Mouse (Mus musculus): ENCODE measurements around the gene Bnipl. TPM values are rescaled to one million over a fixed set of nuclear protein-coding genes. Genes with fewer than 3 reads are reported as not detected.

Bnipl gene
- polyA plus RNA-seq, 1 experiment: 0.53 TPM

GRCm38 (mm10) chr3:95277149-95277551, 26.2 kb upstream of the Bnipl start:
- TF ChIP-seq POLR2A (IDR thresholded peaks at IDR 0.05; ENCODE audit: borderline replicate concordance, extremely low read depth, insufficient read depth, insufficient read length, poor library complexity, severe bottlenecking): no peak
- no peak for TF ChIP-seq CTCF (IDR thresholded peaks at IDR 0.05; ENCODE audit: borderline replicate concordance, extremely low read depth, insufficient read depth, insufficient read length)
- DNase-seq (ENCODE audit: low read depth): no peak

GRCm38 (mm10) chr3:95276428-95276934, 25.5 kb upstream of the Bnipl start:
- DNase-seq (ENCODE audit: low read depth): no peak
- TF ChIP-seq CTCF (IDR thresholded peaks at IDR 0.05; ENCODE audit: borderline replicate concordance, extremely low read depth, insufficient read depth, insufficient read length) (no peak), POLR2A (IDR thresholded peaks at IDR 0.05; ENCODE audit: borderline replicate concordance, extremely low read depth, insufficient read depth, insufficient read length, poor library complexity, severe bottlenecking) (no peak)

- DNase-seq (ENCODE audit: low read depth): no peak
- TF ChIP-seq POLR2A (IDR thresholded peaks at IDR 0.05; ENCODE audit: borderline replicate concordance, extremely low read depth, insufficient read depth, insufficient read length, poor library complexity, severe bottlenecking) (no peak), CTCF (IDR thresholded peaks at IDR 0.05; ENCODE audit: borderline replicate concordance, extremely low read depth, insufficient read depth, insufficient read length) (no peak)
These were observed 24.2 kb upstream of the Bnipl start for GRCm38 (mm10) chr3:95275161-95275560.

- no peak for DNase-seq (ENCODE audit: low read depth)
- TF ChIP-seq POLR2A (IDR thresholded peaks at IDR 0.05; ENCODE audit: borderline replicate concordance, extremely low read depth, insufficient read depth, insufficient read length, poor library complexity, severe bottlenecking): no peak
- TF ChIP-seq CTCF (IDR thresholded peaks at IDR 0.05; ENCODE audit: borderline replicate concordance, extremely low read depth, insufficient read depth, insufficient read length): no peak
These were observed 23.5 kb upstream of the Bnipl start for GRCm38 (mm10) chr3:95274453-95274852.

- TF ChIP-seq CTCF (IDR thresholded peaks at IDR 0.05; ENCODE audit: borderline replicate concordance, extremely low read depth, insufficient read depth, insufficient read length): no peak
- no peak for TF ChIP-seq POLR2A (IDR thresholded peaks at IDR 0.05; ENCODE audit: borderline replicate concordance, extremely low read depth, insufficient read depth, insufficient read length, poor library complexity, severe bottlenecking)
- no peak for DNase-seq (ENCODE audit: low read depth)
These were observed 22.5 kb upstream of the Bnipl start for GRCm38 (mm10) chr3:95273471-95273870.

DNA sequence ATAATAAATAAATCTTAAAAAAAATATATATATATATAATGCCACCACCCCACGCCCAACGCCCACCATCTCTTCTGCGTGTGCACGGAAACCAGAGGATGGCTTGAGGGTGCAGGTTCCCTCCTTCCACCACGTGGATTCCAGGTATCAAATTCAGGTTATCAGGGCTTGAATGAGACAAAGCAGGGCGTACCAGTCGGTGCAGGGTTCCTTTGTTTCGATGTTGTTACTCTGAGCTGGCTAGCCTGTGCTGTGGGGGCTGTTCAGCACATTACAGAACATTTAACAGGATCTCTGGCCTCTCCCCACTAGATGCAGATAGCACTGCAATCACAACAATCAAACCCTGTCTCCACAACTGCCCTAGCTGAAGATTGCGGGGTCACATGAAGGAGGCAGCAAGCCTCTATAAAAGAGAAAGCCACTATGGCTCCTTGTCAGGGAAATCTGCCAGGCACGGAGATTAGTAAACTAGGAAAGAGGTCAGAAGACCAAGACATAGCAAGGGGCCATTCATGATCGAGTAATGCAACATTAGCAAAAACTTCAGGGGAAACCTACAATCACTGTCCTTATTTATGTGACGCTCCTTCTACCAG, 19.9 kb upstream of the Bnipl start:
- TF ChIP-seq CTCF (IDR thresholded peaks at IDR 0.05; ENCODE audit: borderline replicate concordance, extremely low read depth, insufficient read depth, insufficient read length) (no peak), POLR2A (IDR thresholded peaks at IDR 0.05; ENCODE audit: borderline replicate concordance, extremely low read depth, insufficient read depth, insufficient read length, poor library complexity, severe bottlenecking) (no peak)
- no peak for DNase-seq (ENCODE audit: low read depth)

GRCm38 (mm10) chr3:95269789-95270188, 18.8 kb upstream of the Bnipl start:
- no peak for TF ChIP-seq POLR2A (IDR thresholded peaks at IDR 0.05; ENCODE audit: borderline replicate concordance, extremely low read depth, insufficient read depth, insufficient read length, poor library complexity, severe bottlenecking)
- TF ChIP-seq CTCF (IDR thresholded peaks at IDR 0.05; ENCODE audit: borderline replicate concordance, extremely low read depth, insufficient read depth, insufficient read length): no peak
- DNase-seq (ENCODE audit: low read depth): no peak

DNA sequence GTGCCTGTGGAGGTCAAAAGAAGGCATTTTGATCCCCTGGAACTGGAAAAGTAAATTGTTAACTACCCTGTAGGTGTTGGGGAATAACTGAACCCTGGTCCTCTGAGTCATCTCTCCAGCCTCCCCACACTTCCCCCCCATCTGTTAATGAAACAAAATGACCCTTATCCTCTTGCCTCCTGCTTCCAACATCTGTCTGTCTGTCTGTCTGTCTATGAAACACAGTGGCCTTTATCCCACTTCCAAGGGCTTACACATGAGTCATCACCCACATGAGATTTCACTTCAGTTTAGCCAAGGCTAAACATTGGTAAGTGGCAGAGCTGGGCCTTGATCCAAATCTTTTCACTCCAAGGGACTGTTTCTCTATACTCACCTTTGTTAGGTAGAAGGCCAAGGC, 16.9 kb upstream of the Bnipl start:
- DNase-seq (ENCODE audit: low read depth): no peak
- TF ChIP-seq CTCF (IDR thresholded peaks at IDR 0.05; ENCODE audit: borderline replicate concordance, extremely low read depth, insufficient read depth, insufficient read length) (no peak), POLR2A (IDR thresholded peaks at IDR 0.05; ENCODE audit: borderline replicate concordance, extremely low read depth, insufficient read depth, insufficient read length, poor library complexity, severe bottlenecking) (no peak)

- TF ChIP-seq POLR2A (IDR thresholded peaks at IDR 0.05; ENCODE audit: borderline replicate concordance, extremely low read depth, insufficient read depth, insufficient read length, poor library complexity, severe bottlenecking) (no peak), CTCF (IDR thresholded peaks at IDR 0.05; ENCODE audit: borderline replicate concordance, extremely low read depth, insufficient read depth, insufficient read length) (no peak)
These were observed 15.1 kb upstream of the Bnipl start for GRCm38 (mm10) chr3:95266052-95266451.

DNA sequence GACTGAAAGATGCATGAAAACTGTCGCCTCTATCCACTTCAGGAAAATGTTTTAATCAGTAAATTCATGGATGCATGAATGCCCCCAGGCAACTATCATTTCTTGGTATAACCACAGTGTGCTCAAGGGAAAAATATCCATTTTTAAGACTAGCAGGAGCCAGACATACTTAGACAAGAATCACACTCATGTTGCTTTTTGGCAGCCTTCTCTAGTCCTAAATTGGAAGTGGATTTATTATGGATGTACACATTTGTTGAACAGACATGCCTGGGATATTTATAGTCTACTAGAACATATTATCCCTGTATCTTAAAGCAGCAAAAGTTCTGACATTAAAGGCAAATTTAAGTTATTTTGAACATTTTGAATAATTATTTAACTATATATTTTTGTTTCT, 13.7 kb upstream of the Bnipl start:
- TF ChIP-seq POLR2A (IDR thresholded peaks at IDR 0.05; ENCODE audit: borderline replicate concordance, extremely low read depth, insufficient read depth, insufficient read length, poor library complexity, severe bottlenecking) (no peak), CTCF (IDR thresholded peaks at IDR 0.05; ENCODE audit: borderline replicate concordance, extremely low read depth, insufficient read depth, insufficient read length) (no peak)
- no peak for DNase-seq (ENCODE audit: low read depth)

More at GRCm38 (mm10) chr3:95266052-95266451, 15.1 kb upstream of the Bnipl start:
- no peak for DNase-seq (ENCODE audit: low read depth)

DNA sequence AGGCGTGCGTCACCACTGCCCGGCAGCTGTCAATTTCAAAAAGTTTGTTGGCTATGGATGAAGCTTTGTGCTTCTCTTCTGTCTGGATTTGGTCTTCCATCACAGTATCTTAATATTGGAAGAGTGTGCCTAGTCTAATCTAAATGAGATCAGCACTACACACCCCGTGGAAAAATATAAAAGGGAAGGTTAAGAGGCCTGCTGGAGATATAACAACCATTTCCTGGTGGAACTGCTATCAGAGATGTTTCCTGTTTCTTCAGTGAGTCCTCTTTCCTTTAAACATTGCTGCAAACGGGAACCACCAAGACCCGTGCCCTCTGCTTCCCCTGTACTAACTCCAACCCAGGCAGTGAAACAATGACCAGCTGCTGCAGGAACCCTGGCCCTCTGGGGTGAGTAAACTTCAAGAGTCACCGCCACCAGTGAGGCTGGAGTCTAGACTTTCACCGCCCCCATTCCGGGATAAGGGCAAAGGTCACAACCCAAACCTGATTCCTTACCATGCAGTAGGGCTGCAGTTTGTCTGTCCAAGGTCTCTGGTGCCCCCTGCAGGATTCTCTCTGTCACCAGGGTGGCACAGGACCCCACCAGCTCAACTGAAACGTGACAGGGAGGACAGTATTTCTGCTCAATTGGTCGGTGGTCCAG, 12.2 kb upstream of the Bnipl start:
- peak; percentile 49 for DNase-seq (ENCODE audit: low read depth)
- TF ChIP-seq POLR2A (IDR thresholded peaks at IDR 0.05; ENCODE audit: borderline replicate concordance, extremely low read depth, insufficient read depth, insufficient read length, poor library complexity, severe bottlenecking) (no peak), CTCF (IDR thresholded peaks at IDR 0.05; ENCODE audit: borderline replicate concordance, extremely low read depth, insufficient read depth, insufficient read length) (peak; percentile 68)

DNA sequence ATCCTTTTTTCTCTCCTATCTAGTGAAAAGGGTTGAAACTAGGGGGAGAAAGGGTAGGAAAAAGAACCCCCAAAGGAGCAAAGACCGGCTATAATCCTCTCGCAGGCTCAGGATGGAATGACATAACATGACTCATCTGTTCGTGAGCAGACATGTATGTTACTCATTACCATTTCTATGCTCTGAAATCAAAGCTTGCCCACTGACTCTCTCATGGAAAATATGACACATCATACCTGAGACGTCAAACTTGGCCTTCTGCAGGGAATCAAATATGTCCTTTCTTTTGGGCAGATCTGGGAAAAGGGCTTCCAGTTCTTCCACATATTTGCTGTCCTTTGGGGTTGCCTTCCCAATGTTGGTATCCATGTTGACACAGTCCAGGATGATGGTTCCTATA, 11.0 kb upstream of the Bnipl start:
- no peak for DNase-seq (ENCODE audit: low read depth)
- TF ChIP-seq CTCF (IDR thresholded peaks at IDR 0.05; ENCODE audit: borderline replicate concordance, extremely low read depth, insufficient read depth, insufficient read length): no peak
- no peak for TF ChIP-seq POLR2A (IDR thresholded peaks at IDR 0.05; ENCODE audit: borderline replicate concordance, extremely low read depth, insufficient read depth, insufficient read length, poor library complexity, severe bottlenecking)

Data from brain, embryonic 14.5 days (tissue).